Mouse (Mus musculus): ENCODE results near the gene Dennd2a.

DNA sequence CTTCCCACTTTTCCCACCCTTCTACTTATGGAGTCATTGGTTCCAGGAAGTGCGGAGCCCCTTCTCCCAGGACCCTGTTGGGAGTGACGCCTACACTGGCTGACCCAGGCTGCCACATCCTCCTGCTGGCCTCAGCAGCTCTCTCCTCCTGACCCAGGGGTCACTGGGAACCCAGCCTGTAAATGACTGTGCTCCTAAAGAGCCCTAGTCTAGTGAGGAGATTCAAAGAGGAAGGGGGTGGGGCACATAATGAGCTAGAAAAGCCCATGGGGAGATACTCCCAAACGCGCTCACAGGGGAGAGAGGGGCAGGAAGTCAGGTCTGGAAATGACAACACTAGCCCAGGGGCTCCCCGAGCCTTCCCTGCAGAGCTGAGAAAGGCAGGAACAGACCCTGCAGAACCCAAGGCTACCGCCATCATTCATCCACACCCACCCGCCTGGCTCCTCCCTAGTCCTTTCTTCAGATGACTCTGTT, 17.9 kb downstream of the Dennd2a start:
- TF ChIP-seq CTCF (IDR thresholded peaks at IDR 0.05; ENCODE audit: low read depth) (no peak), EP300 (optimal IDR thresholded peaks at IDR 0.05) (no peak)
